In the genomic region with DNA sequence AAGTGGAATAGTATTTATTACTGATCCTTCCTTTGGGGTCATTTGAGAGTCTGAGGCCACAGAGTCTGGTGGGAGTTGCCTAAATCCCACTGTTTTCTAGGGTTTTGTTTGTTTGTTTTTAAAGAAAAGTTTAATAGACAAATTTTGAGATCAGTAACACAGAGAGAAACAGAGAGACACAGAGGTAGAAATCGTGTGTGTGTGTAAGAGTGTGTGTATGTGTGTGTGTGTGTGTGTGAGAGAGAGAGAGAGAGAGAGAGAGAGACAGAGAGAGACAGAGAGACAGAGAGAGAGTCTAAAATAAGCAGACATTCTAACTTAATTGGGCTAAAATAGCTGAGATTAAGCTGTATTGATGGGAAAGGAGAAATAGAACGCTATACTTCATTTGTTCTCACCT, we compare ENCODE assay signal across 9 mouse cellular contexts. TPM values are rescaled to one million over a fixed set of nuclear protein-coding genes. Genes with fewer than 3 reads are reported as not detected.
DNase-seq lines count a peak whose midpoint lies in the region; ATAC-seq and TF ChIP-seq lines count a peak whose summit lies in the region.
"Had no signal": no experiment of that assay in that cellular context is flagged by ENCODE, and none has a peak within 500 bp of the region (broad histone marks: within the 10 kb centered on the region; RNA-seq: fewer than 3 reads in every experiment).

No protein-coding gene starts in this region.

- ATAC-seq in kidney, embryonic 14.5 days (ENCODE audit: low FRiP score, low TSS enrichment): no peak
- ATAC-seq in stomach, embryonic 16.5 days (ENCODE audit: insufficient read depth, low FRiP score): no peak
- ATAC-seq: forebrain, embryonic 13.5 days had no signal

- no peak for TF ChIP-seq POLR2A in spleen, adult 2 months (IDR thresholded peaks at IDR 0.05; ENCODE audit: low read depth, low read length)

- no peaks in the 10 kb centered on the region for H3K9me3 ChIP-seq in kidney, embryonic 14.5 days (ENCODE audit: control insufficient read depth, low read length)
- no peaks in the 10 kb centered on the region for H3K9me3 ChIP-seq in limb, embryonic 10.5 days (replicated peaks)
- no peaks in the 10 kb centered on the region for H3K9me3 ChIP-seq in stomach, embryonic 16.5 days (replicated peaks; ENCODE audit: control insufficient read depth, low read length)
- H3K9me3 ChIP-seq: forebrain, embryonic 13.5 days had no signal

- no peak overlapping the region for H3K9ac ChIP-seq in kidney, embryonic 14.5 days (ENCODE audit: low read depth, low read length)
- H3K9ac ChIP-seq in stomach, embryonic 16.5 days (ENCODE audit: low read length): no peak overlapping the region
- H3K9ac ChIP-seq: forebrain, embryonic 13.5 days had no signal

- no peaks in the 10 kb centered on the region for H3K27me3 ChIP-seq in kidney, embryonic 14.5 days (ENCODE audit: control insufficient read depth, insufficient read depth, low read length)
- no peaks in the 10 kb centered on the region for H3K27me3 ChIP-seq in spleen, adult 2 months (ENCODE audit: control insufficient read depth, insufficient read depth, low read length)
- no peaks in the 10 kb centered on the region for H3K27me3 ChIP-seq in limb, embryonic 10.5 days (ENCODE audit: low read depth, poor library complexity, severe bottlenecking)
- H3K27me3 ChIP-seq in stomach, embryonic 16.5 days (ENCODE audit: control insufficient read depth, insufficient read depth, low read length): no peaks in the 10 kb centered on the region
- H3K27me3 ChIP-seq: forebrain, embryonic 13.5 days had no signal

- 0 out of 2 replicates have a peak overlapping the region, but pooled peaks have one; percentile 21 for H3K4me2 ChIP-seq in kidney, embryonic 14.5 days (replicated peaks; ENCODE audit: low read depth, low read length)
- no peak overlapping the region for H3K4me2 ChIP-seq in stomach, embryonic 16.5 days (ENCODE audit: low read depth, low read length)
- H3K4me2 ChIP-seq: forebrain, embryonic 13.5 days had no signal

- no peak for DNase-seq in kidney, adult 8-10 months
- DNase-seq in spleen, adult 2 months (ENCODE audit: low read depth in 1 of 2, low spot score in 2 of 2): no peak
- no peak for DNase-seq in spleen, postnatal 10 days (ENCODE audit: low spot score in 2 of 2)
- no peak for DNase-seq in limb, embryonic 10.5 days (ENCODE audit: low spot score)
- DNase-seq in cerebellum, postnatal 36 days: no peak
- DNase-seq: cerebellum, postnatal 25 days had no signal

- no peaks in the 10 kb centered on the region for H3K4me1 ChIP-seq in kidney, embryonic 14.5 days (ENCODE audit: control insufficient read depth, insufficient read depth, low read length)
- peaks cover 34% of the 10 kb centered on the region for H3K4me1 ChIP-seq in spleen, adult 2 months (ENCODE audit: control insufficient read depth, insufficient read depth, insufficient read length)
- 0 out of 2 replicates have a peak, but pooled peaks cover under 1% of the 10 kb centered on the region for H3K4me1 ChIP-seq in limb, embryonic 10.5 days
- no peaks in the 10 kb centered on the region for H3K4me1 ChIP-seq in stomach, embryonic 16.5 days (ENCODE audit: control insufficient read depth, insufficient read depth, low read length)
- H3K4me1 ChIP-seq: forebrain, embryonic 13.5 days had no signal

- WGBS in kidney, embryonic 14.5 days: 83% methylated on average over 2 of the region's 2 CpGs
- WGBS in spleen, adult 2 months: 38% methylated on average over 2 of the region's 2 CpGs
- WGBS in limb, embryonic 10.5 days: 84% methylated on average over 2 of the region's 2 CpGs
- WGBS in stomach, embryonic 16.5 days: 67% methylated on average over 2 of the region's 2 CpGs

- no peak for TF ChIP-seq CTCF in spleen, adult 2 months (IDR thresholded peaks at IDR 0.05; ENCODE audit: extremely low read depth, insufficient read depth, insufficient read length, insufficient replicate concordance)

- H3K27ac ChIP-seq in kidney, embryonic 14.5 days (ENCODE audit: low read depth, low read length): no peak overlapping the region
- H3K27ac ChIP-seq in spleen, adult 2 months (ENCODE audit: insufficient read depth, low read length): peak overlapping the region; percentile 98
- peak overlapping the region; percentile 61; the same call in 1 of the 2 replicates for H3K27ac ChIP-seq in limb, embryonic 10.5 days
- H3K27ac ChIP-seq in stomach, embryonic 16.5 days (ENCODE audit: low read length): no peak overlapping the region
- H3K27ac ChIP-seq: forebrain, embryonic 13.5 days had no signal

- H3K36me3 ChIP-seq in kidney, embryonic 14.5 days (ENCODE audit: control insufficient read depth, insufficient read depth, low read length): no peaks in the 10 kb centered on the region
- H3K36me3 ChIP-seq in spleen, adult 2 months (ENCODE audit: control insufficient read depth, insufficient read depth, low read length): peaks cover 8% of the 10 kb centered on the region
- no peaks in the 10 kb centered on the region for H3K36me3 ChIP-seq in limb, embryonic 10.5 days
- H3K36me3 ChIP-seq in stomach, embryonic 16.5 days (ENCODE audit: control insufficient read depth, insufficient read depth, low read length): no peaks in the 10 kb centered on the region

- H3K4me3 ChIP-seq in kidney, embryonic 14.5 days (ENCODE audit: low read length): peak overlapping the region; percentile 15; the same call in 1 of the 2 replicates
- H3K4me3 ChIP-seq in spleen, adult 2 months (ENCODE audit: extremely low read depth, insufficient read depth, insufficient read length): peak overlapping the region; percentile 96
- 0 out of 2 replicates have a peak overlapping the region, but pooled peaks have one; percentile 20 for H3K4me3 ChIP-seq in limb, embryonic 10.5 days
- peak overlapping the region; percentile 26 for H3K4me3 ChIP-seq in stomach, embryonic 16.5 days (replicated peaks; ENCODE audit: low read length)
- H3K4me3 ChIP-seq: forebrain, embryonic 13.5 days had no signal

RNA-seq across cellular contexts. Expression of a gene that starts 0.5 kb away (rescaled TPM):
- polyA plus RNA-seq in kidney, embryonic 14.5 days (2014; fragmentation: Nextera tagmentation; extraction: Ambion mirVana): 7.5 and 8.6 TPM in 2 replicates
- polyA plus RNA-seq in spleen, adult 2 months (2012; rRNA removed): 85.6 and 97.1 TPM in 2 replicates
- polyA plus RNA-seq in limb, embryonic 10.5 days (2016; fragmentation: Nextera tagmentation; extraction: Ambion mirVana): 6.9 and 7.1 TPM in 2 replicates
- polyA plus RNA-seq in stomach, embryonic 16.5 days (2015; fragmentation: Nextera tagmentation; extraction: Ambion mirVana): 8.6 and 9.2 TPM in 2 replicates

RNA-seq across cellular contexts. Expression of a gene that starts 30.3 kb away (rescaled TPM):
- 1.8 and 1.9 TPM in 2 replicates for polyA plus RNA-seq in kidney, embryonic 14.5 days (2014; fragmentation: Nextera tagmentation; extraction: Ambion mirVana)
- polyA plus RNA-seq in spleen, adult 2 months (2012; rRNA removed): 1.3 and 2.0 TPM in 2 replicates
- 2.2 and 2.4 TPM in 2 replicates for polyA plus RNA-seq in limb, embryonic 10.5 days (2016; fragmentation: Nextera tagmentation; extraction: Ambion mirVana)
- 6.1 and 6.6 TPM in 2 replicates for polyA plus RNA-seq in stomach, embryonic 16.5 days (2015; fragmentation: Nextera tagmentation; extraction: Ambion mirVana)

Comparison
In these comparisons a context has a peak if more than half of its experiments do, and no peak if none do; other contexts are left out.
1. H3K27ac ChIP-seq: peak in spleen, adult 2 months (single experiment) and limb, embryonic 10.5 days (single experiment); none in kidney, embryonic 14.5 days (single experiment) and stomach, embryonic 16.5 days (single experiment).
2. H3K4me3 ChIP-seq: peak in every context shown above with its lines; median percentile 96 in spleen, adult 2 months; 26 in stomach, embryonic 16.5 days; 20 in limb, embryonic 10.5 days; 15 in kidney, embryonic 14.5 days.